Mouse (Mus musculus) heart, postnatal 0 days (tissue): ENCODE results near the gene Mboat7.

ENCODE experiments used
- CTCF ChIP-seq: IDR thresholded peaks from 2 replicates; pipeline ENCODE4 v1.5.1; 2016; ENCODE audit warnings: antibody characterized with exemption, control low read depth, low read depth
- EP300 ChIP-seq: IDR thresholded peaks from 2 replicates; pipeline ENCODE4 v1.6.1; 2016; ENCODE audit warnings: antibody characterized with exemption, low read depth

- TF ChIP-seq CTCF = no peak
- TF ChIP-seq EP300 = no peak
Observed at GRCm38 (mm10) chr7:3664524-3665214, 28.7 kb downstream of the Mboat7 start.
